Mouse (Mus musculus) liver (tissue): ENCODE measurements at regions not wholly inside any gene's neighbourhood (a gene's known extent, or its start where the extent isn't known, plus 50 kb on each side); places are given as distances from the start of the nearest gene placed in this dataset.
A peak's percentile ranks its signal among the peaks of the same experiment; 100 is the strongest.

Experiments
- DNase-seq: peaks from one replicate; pipeline ENCODE4 v3.0.0-alpha.2; 2020; ENCODE audit warnings: mixed read lengths

- peak; percentile 4 for DNase-seq
Observed at GRCm38 (mm10) chr13:3995042-3995441, 49.9 kb upstream of the Ucn3 start.
